In genomic region chr5:125264700-125265099, GRCm38 (mm10) we compare ENCODE assay signal across 8 mouse cellular contexts.
A peak's percentile ranks its signal among the peaks of the same experiment; 100 is the strongest.
DNase-seq lines count a peak whose midpoint lies in the region; ATAC-seq and TF ChIP-seq lines count a peak whose summit lies in the region.

No protein-coding gene starts in this region.

- H3K4me3 ChIP-seq in forebrain, embryonic 10.5 days: no peak overlapping the region
- no peak overlapping the region for H3K4me3 ChIP-seq in forebrain, embryonic 15.5 days
- H3K4me3 ChIP-seq in MEL (ENCODE audit: control insufficient read depth in 1 of 2, insufficient read depth in 1 of 2, low read depth in 2 of 2, low read length in 2 of 2): no peak overlapping the region
- no peak overlapping the region for H3K4me3 ChIP-seq in forebrain, embryonic 12.5 days (replicated peaks)

- no peaks in the 10 kb centered on the region for H3K9me3 ChIP-seq in forebrain, embryonic 10.5 days
- H3K9me3 ChIP-seq in forebrain, embryonic 15.5 days: no peaks in the 10 kb centered on the region
- H3K9me3 ChIP-seq in MEL (replicated peaks; ENCODE audit: insufficient read depth, low read length): no peaks in the 10 kb centered on the region
- no peaks in the 10 kb centered on the region for H3K9me3 ChIP-seq in forebrain, embryonic 12.5 days

- TF ChIP-seq CTCF in MEL (IDR thresholded peaks at IDR 0.05 in 2 of 3, conservative IDR thresholded peaks at IDR 0.05 in 1 of 3; ENCODE audit: control insufficient read depth in 1 of 3, insufficient read depth in 1 of 3, low read depth in 2 of 3, low read length in 3 of 3, poor library complexity in 1 of 3, severe bottlenecking in 1 of 3): no peak

- peak overlapping the region; percentile 17; the same call in 1 of the 2 replicates for H3K27ac ChIP-seq in forebrain, embryonic 10.5 days
- H3K27ac ChIP-seq in forebrain, embryonic 15.5 days (replicated peaks): no peak overlapping the region
- H3K27ac ChIP-seq in MEL (ENCODE audit: control insufficient read depth, low read depth, low read length): no peak overlapping the region
- peak overlapping the region; percentile 71 for H3K27ac ChIP-seq in forebrain, embryonic 12.5 days

- no peaks in the 10 kb centered on the region for H3K36me3 ChIP-seq in forebrain, embryonic 10.5 days (replicated peaks)
- no peaks in the 10 kb centered on the region for H3K36me3 ChIP-seq in forebrain, embryonic 15.5 days
- H3K36me3 ChIP-seq in MEL (ENCODE audit: control insufficient read depth in 1 of 2, insufficient read depth in 2 of 2, low read length in 2 of 2): no peaks in the 10 kb centered on the region
- no peaks in the 10 kb centered on the region for H3K36me3 ChIP-seq in forebrain, embryonic 12.5 days (replicated peaks)

- H3K27me3 ChIP-seq in forebrain, embryonic 10.5 days (ENCODE audit: poor library complexity, severe bottlenecking): no peaks in the 10 kb centered on the region
- no peaks in the 10 kb centered on the region for H3K27me3 ChIP-seq in forebrain, embryonic 15.5 days
- 0 out of 4 replicates have a peak, but pooled peaks cover 0 to 3% of the 10 kb centered on the region in 2 experiments for H3K27me3 ChIP-seq in MEL (ENCODE audit: control insufficient read depth in 1 of 2, insufficient read depth in 2 of 2, low read length in 2 of 2)
- H3K27me3 ChIP-seq in forebrain, embryonic 12.5 days: 0 out of 2 replicates have a peak, but pooled peaks cover 5% of the 10 kb centered on the region

- H3K4me2 ChIP-seq in forebrain, embryonic 15.5 days (replicated peaks): no peak overlapping the region
- H3K4me2 ChIP-seq in forebrain, embryonic 12.5 days: no peak overlapping the region

- peaks cover 37% of the 10 kb centered on the region for H3K4me1 ChIP-seq in forebrain, embryonic 10.5 days
- peaks cover 37% of the 10 kb centered on the region for H3K4me1 ChIP-seq in forebrain, embryonic 15.5 days
- H3K4me1 ChIP-seq in MEL (ENCODE audit: control insufficient read depth in 1 of 2, insufficient read depth in 2 of 2, low read length in 2 of 2): peaks cover 0 to 18% of the 10 kb centered on the region in 2 experiments; a peak in 1 of 4 replicates
- peaks cover 30% of the 10 kb centered on the region for H3K4me1 ChIP-seq in forebrain, embryonic 12.5 days

- TF ChIP-seq RAD21 in MEL (IDR thresholded peaks at IDR 0.05; ENCODE audit: low read depth, low read length): no peak

- 89% methylated on average over 17 of the region's 17 CpGs for WGBS in forebrain, embryonic 10.5 days
- WGBS in forebrain, embryonic 15.5 days: 33% methylated on average over 17 of the region's 17 CpGs
- 62% methylated on average over 17 of the region's 17 CpGs for WGBS in forebrain, embryonic 12.5 days

- no peak for TF ChIP-seq POLR2A in MEL (IDR thresholded peaks at IDR 0.05; ENCODE audit: control insufficient read depth in 1 of 2, insufficient read depth in 1 of 2, low read depth in 1 of 2, low read length in 2 of 2, poor library complexity in 1 of 2)

- peak; percentile 20 to 56; a peak in 3 of 4 replicates for TF ChIP-seq EP300 in MEL (IDR thresholded peaks at IDR 0.05; ENCODE audit: low read depth in 1 of 2, low read length in 2 of 2)

- no peak overlapping the region for H3K9ac ChIP-seq in forebrain, embryonic 15.5 days (replicated peaks)
- H3K9ac ChIP-seq in MEL (ENCODE audit: control insufficient read depth, low read depth, low read length, poor library complexity, severe bottlenecking): no peak overlapping the region
- H3K9ac ChIP-seq in forebrain, embryonic 12.5 days: no peak overlapping the region

- ATAC-seq in forebrain, embryonic 15.5 days (replicated peaks): no peak
- ATAC-seq in forebrain, embryonic 12.5 days (ENCODE audit: low FRiP score): no peak
- ATAC-seq in erythroid progenitor cell, adult 5-6 weeks (replicated peaks; ENCODE audit: low FRiP score, poor library complexity, severe bottlenecking): no peak

- DNase-seq in forebrain, embryonic 10.5 days (ENCODE audit: extremely low spot score, low spot score): no peak
- DNase-seq in MEL (ENCODE audit: low read depth, low spot score): peak; percentile 47
- peak; percentile 76 to 84 for DNase-seq in kidney, postnatal 4 days
- DNase-seq in Muller cell, postnatal 12 days (ENCODE audit: inconsistent ontology term): no peak
- DNase-seq in layer of hippocampus, adult 11-12 months (ENCODE audit: low spot score): no peak

- no peaks in the 10 kb centered on the region for H3K79me2 ChIP-seq in MEL (ENCODE audit: control insufficient read depth, insufficient read depth, low read length, poor library complexity)

TF ChIP-seq in MEL, 35 proteins besides CTCF, POLR2A, EP300 and RAD21:
- TF ChIP-seq TBP (IDR thresholded peaks at IDR 0.05; ENCODE audit: low read depth, low read length) (no peak), MAFK (IDR thresholded peaks at IDR 0.05; ENCODE audit: borderline replicate concordance, low read depth, low read length) (no peak), MYB (IDR thresholded peaks at IDR 0.05; ENCODE audit: low read depth, low read length) (peak; percentile 69), SIN3A (IDR thresholded peaks at IDR 0.05; ENCODE audit: low read length) (no peak), E2F4 (IDR thresholded peaks at IDR 0.05; ENCODE audit: borderline replicate concordance, low read depth, low read length) (no peak), UBTF (IDR thresholded peaks at IDR 0.05; ENCODE audit: borderline replicate concordance, insufficient read depth, low read depth, low read length) (no peak), ZKSCAN1 (IDR thresholded peaks at IDR 0.05; ENCODE audit: low read depth, low read length) (no peak), TCF12 (IDR thresholded peaks at IDR 0.05; ENCODE audit: low read depth, low read length) (0 out of 2 replicates have a peak, but pooled peaks have one; percentile 21), TAL1 (IDR thresholded peaks at IDR 0.05; ENCODE audit: low read length) (no peak), GATA1 (IDR thresholded peaks at IDR 0.05; ENCODE audit: low read depth, low read length) (peak; percentile 59), HCFC1 (IDR thresholded peaks at IDR 0.05; ENCODE audit: low read depth, low read length) (no peak), RCOR1 (IDR thresholded peaks at IDR 0.05; ENCODE audit: low read depth, low read length) (peak; percentile 57; the same call in 1 of the 2 replicates), ETS1 (IDR thresholded peaks at IDR 0.05; ENCODE audit: low read depth, low read length) (peak; percentile 39; the same call in 1 of the 2 replicates), ELF1 (IDR thresholded peaks at IDR 0.05; ENCODE audit: low read depth, low read length) (no peak), MEF2A (IDR thresholded peaks at IDR 0.05; ENCODE audit: extremely low read depth, insufficient replicate concordance, low read depth, low read length, poor library complexity, severe bottlenecking) (no peak), MAZ (IDR thresholded peaks at IDR 0.05; ENCODE audit: low read depth, low read length) (no peak), NRF1 (IDR thresholded peaks at IDR 0.05; ENCODE audit: insufficient read depth, low read depth, low read length, poor library complexity, severe bottlenecking) (peak; percentile 62), JUND (IDR thresholded peaks at IDR 0.05; ENCODE audit: low read depth, low read length) (no peak), MXI1 (IDR thresholded peaks at IDR 0.05; ENCODE audit: low read depth, low read length) (peak; percentile 46), BHLHE40 (IDR thresholded peaks at IDR 0.05; ENCODE audit: borderline replicate concordance, low read depth, low read length) (no peak), USF1 (IDR thresholded peaks at IDR 0.05; ENCODE audit: low read depth, low read length) (no peak), MAX (IDR thresholded peaks at IDR 0.05; ENCODE audit: low read length) (peak; percentile 18; the same call in 1 of the 2 replicates)

Comparison
In these comparisons a context has a peak if more than half of its experiments do, and no peak if none do; other contexts are left out.
1. H3K27ac ChIP-seq: peak in forebrain, embryonic 10.5 days (single experiment) and forebrain, embryonic 12.5 days (single experiment); none in forebrain, embryonic 15.5 days (single experiment) and MEL (single experiment).
2. DNase-seq: peak in MEL (single experiment) and kidney, postnatal 4 days (2 of 2); none in forebrain, embryonic 10.5 days (single experiment), Muller cell, postnatal 12 days (single experiment) and layer of hippocampus, adult 11-12 months (single experiment).